Mouse (Mus musculus) induced T-regulatory cell, adult 2 months (primary cell): ENCODE measurements around the gene Sppl2a.
"Not testable (repeated sequence)": the region's sequence is repeated elsewhere in the genome, so short reads cannot be mapped to it uniquely, and the experiment has no call there.

Source experiments
- DNase-seq: peaks from one replicate; pipeline ENCODE4 v3.0.0-alpha.2; 2012; ENCODE audit warnings: low read depth

Gene Sppl2a

DNA sequence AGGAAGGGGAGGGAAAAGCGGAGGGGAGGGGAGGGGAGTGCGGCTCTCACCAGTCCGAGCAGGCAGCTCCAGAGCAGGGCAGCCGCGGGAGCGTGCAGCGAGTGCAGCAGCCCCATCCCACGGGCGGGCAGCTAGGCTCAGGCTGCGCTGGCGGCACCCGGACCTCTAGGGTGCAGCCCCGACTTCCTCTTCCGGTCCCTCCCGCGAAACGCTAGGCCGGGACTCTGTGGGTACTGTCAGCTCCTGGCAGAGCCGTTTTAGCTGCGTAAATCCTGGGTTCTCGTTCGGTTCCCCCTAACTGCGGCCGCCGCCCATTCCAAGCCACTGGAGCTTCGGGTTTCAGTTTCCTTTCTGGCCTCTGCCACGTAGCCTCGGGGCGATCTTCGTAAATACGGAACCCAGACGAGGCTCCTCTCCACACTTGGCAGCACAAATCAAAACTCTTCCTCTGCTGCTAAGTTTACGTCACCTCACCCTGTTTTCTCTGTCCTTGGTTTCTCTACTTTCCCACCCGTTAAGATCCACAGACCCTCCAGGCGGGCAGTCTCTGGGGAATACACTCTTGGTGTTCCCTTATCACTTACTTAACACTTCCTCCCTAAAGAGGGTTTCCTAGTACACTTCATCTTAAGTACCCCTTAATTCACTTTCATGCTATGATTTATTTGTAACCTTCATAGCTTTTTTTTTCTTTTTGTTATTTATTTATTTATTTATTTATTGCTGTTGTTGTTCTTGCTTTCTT, at the start of gene Sppl2a:
TSS of gene Sppl2a (minus strand) at position 339 of the 745 bp plus-strand sequence.
- DNase-seq: peak; percentile 91

DNA sequence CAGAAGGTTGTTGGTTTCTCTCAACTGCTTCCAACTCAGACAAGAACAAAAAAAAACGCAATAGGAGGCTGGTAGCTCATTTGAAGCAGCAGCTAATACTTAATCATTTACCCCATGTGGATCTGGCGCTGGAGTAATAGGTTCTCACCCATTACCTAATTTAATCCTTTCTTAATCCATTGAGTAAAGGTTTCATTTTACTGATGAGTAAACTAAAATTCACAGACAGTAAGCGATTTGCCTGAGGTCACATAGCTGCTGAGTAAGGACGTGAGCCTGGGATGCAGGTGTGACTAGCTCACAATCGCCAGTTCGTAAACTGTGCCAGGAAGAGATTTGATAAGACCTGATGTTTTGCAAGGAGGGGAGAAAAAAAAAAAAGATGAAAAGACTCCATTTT, 44.4 kb upstream of the Sppl2a start:
- no peak for DNase-seq

DNA sequence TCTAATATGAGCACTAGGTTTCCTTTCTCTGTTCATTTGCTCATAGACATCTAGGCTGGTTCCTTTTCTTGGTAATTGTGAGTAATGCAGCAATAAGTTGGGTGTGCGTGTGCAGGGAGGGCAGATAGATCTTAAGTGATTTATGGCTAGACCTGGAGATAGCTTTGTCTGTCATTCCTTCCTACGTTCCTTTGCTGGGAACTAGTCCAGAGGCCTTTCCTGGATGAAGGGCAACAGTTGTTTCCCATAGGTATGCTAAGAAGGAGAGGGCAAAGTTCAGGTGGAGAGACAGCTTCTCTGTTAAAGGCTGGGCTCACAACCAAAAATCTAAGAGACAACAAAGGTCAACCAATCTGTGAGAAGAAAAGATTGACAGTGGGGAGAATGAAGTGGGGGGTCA, 28.7 kb upstream of the Sppl2a start:
- DNase-seq: no peak

DNA sequence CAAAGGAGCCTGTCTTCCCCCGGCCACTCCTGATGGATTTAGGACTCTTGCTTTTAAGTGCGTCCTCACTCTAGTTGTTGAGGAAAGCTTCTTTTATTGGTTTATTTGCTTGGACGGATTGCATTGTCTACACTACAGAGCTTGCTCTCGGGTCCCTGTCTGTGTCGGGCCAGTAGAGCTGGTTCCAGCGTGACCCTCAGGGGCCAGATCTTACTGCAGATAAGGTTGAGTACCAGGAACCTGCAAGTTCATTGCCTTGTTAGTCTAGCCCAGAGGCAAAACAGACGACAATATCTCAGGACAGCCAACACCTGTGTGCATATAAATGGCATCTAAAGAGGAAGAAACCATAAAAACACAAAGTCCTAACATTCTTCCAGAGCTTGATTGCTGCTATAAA, 22.6 kb upstream of the Sppl2a start:
- DNase-seq: no peak

DNA sequence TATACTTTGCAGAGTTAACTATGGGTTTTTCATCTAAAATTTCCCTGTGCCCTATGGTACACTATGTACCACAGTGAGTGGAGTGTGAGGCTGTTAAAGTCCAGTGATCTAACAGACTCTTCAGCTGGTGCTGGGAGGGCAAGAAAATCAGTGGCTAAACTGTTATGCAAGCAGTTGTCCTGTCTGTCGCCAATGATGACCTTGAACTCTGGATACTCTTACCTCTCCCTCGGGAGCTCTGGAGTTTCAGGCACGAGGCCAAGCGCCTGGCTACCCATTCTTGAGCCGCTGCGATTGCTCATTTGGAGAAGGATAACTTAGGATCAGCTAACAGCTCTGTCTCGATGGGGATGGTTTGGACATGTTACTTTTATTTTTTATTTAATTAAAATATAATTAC, 18.1 kb upstream of the Sppl2a start:
- DNase-seq: no peak

DNA sequence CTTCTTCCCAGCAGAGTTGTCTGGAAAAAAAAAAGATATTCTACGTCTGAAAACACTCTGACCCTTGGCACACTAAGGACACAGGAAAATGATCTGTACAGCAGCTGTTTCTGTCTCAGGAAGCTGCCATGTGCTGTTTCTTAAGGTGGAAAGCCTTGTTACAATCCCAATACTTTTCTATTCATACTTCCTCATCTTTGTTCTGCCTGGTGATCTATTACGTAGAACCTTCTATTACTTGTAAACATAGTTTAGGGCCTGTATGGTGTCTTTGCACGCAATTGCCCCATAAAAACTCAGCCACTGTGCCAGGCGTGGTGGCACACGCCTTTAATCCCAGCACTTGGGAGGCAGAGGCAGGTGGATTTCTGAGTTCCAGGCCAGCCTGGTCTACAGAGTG, 17.4 kb upstream of the Sppl2a start:
- no peak for DNase-seq

DNA sequence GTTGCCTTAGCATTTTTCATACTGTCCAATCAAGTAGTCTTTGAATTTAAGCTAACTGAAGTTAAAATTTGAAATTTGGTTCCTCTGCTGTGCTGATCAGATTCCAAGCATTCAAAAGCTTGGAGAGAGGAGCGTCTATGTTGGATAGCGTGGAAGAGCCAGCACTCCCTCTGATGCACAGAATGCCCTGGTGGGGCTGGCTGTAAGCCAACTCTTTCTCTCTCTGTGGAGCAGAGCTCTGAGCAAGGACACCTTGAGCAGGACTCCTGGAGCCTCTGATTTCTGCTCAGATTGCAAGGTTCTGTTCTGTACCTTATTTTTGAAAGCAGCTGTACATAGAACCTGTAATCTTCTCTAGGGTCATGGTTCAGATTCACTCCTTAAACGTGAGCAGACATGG, 16.8 kb upstream of the Sppl2a start:
- DNase-seq: no peak

DNA sequence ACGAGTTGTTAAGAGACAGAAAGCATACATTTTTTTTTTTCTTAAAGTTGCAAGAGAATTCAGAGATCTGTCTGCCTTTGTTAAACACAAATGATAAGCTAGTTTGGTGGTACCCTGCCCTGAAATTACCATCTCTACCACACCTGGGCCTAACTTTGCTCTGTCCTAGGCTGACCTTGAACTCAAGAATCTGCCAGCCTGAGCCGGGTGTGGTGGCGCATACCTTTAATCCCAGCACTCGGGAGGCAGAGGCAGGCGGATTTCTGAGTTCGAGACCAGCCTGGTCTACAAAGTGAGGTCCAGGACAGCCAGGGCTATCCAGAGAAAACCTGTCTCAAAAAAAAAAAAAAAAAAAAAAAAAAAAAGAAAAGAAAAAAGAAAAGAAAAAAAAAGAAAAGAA, 16.3 kb upstream of the Sppl2a start:
- DNase-seq: not testable (repeated sequence)

DNA sequence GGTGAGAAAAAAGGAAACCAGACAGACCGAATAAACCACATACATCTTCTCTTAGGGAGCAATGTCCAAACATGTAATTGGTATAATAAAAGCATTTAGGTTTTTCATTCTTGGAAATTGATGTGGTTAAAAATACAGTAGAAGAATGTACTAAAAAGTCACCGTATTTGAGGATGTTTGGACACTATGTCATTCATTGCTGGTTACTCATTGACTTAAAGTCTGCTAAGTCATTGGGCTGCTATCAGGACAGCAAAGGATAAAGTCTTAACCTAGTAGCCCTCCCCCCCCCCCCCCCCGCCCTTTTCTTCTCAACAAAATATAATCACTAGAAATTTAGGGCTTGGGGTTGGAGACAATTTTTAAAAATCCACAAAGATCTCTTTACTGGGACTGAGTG, 15.2 kb upstream of the Sppl2a start:
- no peak for DNase-seq

DNA sequence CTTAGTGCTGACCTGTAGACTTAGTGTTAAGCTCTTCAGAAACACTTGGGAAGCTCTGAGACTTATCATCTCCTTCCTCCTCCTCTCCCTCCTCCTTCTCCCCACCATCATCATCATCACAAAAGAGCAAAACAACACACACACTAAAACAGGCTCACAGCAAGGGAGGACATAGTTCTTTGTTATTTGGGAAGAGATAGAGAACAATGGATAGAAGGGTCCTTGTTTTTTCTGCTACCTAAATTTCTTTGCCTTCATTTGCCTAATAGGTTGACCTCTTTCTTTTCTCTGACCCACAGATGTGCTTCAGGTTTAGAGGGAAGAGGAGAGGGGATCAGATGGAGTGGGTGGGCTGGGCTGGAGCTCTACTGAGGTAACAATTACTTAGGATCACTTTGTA, 14.6 kb upstream of the Sppl2a start:
- DNase-seq: no peak

DNA sequence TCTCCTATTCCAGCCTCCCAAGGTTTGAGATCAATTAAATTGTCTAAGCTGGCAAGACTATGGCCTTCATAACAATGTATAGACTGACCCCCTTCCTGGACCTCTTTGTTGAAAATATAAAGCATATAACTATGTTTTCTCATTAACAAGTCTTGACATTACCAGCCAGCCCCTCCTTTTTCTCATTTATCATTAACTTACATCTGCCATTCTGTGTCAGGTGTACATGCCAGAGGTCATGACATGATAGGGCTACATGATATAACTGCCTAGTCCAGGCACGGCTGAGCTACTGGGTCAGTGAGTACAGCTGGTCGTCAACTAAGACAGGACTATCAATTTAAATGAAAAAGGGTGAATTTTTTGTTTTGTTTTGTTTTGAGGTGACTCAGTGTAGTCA, 10.2 kb upstream of the Sppl2a start:
- DNase-seq: no peak

DNA sequence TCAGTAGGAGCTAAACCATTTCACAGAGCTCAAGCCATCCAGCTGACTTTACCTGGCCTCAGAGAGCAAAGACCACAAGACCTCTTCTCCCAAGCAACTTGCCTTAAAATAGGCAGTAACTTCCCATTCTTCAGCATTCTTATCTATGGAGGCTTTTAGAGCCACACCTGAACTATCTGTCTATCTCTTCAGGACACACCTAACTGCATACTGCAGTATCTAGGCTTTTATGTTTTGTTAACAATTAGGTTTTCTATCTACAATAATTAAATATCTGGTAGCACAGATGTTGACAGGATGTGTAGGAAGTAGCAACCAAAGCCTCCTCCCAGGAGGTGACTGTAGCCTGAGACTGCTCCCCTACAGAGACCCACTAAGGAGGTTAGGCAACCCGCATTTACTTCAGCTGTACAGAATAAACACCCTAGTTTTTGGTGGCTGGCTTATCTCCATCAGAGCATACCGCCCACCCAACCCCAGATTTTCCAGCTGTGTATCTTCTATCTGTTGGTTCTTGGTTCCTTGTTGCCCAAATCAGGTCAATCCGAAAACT, 7.4 kb upstream of the Sppl2a start:
- no peak for DNase-seq

DNA sequence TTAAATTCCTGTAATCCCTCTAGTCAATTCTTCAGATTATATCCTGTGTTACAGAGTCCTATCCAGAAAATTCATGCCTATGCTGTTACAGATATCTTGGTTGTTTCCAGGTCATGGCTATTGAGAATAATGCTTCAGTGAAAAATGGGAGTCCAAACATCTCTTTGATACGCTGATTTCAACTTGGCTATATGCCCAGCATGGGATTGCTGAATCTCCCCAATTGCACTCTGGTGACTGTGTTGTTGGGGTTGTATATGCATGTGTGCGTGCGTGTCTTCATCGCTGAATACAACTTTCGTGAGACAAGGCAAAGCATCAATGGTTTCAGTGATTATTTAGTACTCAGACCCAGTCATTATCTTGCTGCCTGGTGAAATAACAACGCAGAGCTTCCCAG, 5.0 kb upstream of the Sppl2a start:
- no peak for DNase-seq

DNA sequence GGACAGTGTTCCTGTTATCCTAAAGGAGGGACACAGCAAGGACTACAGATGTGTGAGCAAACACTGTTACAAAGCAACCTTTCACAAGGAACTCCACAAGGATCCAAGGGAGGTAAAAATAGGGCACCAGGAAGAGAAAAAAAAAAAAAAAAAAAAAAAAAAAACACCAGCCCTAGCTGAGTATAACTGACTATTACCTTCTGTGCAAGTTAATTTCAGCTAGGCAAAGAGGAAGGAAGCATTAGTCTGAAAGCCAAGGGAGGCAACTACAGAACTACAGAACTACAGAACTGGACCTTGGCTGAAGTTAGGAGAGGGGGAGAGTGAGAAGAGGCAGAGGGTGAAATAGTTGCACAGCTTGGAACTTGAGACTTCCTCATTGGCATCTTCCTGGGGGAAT, 886 bp upstream of the Sppl2a start:
- DNase-seq: peak; percentile 10

DNA sequence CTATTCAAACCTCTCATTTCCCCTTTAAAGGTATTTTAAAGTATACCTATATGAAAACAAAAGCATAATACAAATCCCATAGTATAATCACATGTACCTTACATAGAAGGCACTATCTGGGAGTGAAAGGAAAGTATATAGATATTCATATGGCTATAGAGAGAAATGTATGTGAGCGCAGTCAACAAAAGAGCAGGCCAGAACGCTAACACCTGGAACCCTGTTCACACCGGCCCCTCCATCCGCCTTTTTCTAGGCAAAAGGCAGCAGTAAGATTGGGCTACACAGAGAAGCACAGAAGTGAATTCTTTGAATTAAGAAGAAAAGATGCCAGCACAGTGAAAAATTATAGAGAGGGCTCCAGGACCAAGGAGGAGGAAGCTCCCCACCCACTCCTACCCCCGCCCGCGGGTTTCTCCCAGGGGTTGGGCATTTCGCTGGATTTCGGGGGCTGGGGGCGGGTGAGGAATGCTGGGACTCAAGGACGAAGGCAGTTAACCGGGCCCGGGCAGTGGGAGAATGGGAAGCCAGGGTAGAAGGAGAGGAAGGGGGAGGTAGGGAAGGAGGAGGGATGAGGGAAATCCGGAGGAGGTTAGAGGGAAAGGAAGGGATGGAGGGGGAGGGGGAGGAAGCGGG, 656 bp downstream of the Sppl2a start:
- DNase-seq: no peak

DNA sequence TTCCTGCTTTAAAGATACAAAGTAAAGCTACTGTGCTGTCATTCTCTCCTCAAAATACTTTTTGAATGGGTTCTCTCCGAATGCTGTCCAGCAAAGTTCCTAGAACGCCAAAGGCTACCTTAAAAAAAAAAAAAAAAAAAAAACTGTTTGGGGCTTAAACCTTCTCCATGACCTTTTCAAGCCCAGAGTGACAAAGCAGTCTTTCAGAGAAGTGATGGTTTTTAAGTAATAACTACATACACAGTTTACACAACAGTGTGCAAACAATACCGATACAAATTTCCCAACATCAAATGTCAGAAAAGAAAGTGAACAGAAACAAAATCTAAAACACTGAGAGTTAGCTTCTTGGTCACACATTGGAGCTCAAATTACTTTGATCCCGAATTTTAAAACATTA, 1.3 kb downstream of the Sppl2a start:
- peak; percentile 5 for DNase-seq

DNA sequence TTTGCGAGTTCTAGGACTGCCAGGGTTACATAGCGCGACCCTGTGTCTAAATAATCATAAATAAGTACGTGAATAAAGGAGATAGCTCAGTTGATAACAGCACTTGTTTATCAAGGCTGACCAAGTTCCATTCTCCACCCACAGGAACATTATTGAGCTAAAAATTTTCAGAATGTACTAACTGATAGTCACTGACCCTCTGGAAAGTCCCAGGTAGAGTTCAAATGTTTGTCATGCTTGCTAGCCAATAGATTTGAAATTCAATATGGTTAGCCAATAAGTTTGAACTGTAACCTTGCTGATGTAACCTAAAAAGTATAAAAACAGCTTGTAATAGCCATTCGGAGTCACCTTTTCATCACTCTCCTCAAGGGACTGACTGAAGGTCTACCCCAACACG, 4.4 kb downstream of the Sppl2a start:
- DNase-seq: no peak

DNA sequence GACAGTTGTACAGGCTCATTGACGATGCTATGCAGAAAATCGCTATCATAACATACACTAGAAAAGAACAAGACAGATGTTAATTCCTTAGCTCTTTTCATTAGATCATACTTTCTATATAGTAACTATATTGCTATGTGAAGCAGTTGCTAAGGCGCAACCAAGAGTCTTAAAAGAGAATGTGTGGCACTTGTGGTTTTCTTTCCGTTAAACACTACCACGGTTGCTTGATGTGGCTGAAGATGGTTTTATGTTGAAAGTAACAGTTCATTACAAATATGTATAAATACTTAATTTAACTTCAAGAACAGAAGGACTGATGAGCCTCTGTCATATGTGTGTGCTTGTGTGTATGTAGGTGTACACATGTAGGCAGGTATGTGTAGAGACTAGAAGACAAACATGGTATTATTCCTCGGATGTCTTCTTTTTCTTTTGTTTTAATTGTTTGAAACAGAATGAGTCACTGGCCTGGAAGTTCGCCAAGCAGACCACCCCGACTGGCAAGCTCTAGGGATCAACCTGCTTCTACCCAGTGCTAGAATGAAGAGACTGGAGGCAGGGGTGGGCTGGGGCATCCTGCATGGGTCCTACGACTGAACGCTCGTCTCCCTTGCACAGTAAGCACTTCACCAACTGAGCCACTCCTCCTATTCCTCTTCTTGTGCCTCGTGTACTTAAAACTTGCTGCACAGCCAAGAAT, 12.5 kb downstream of the Sppl2a start:
- peak; percentile 43 for DNase-seq

DNA sequence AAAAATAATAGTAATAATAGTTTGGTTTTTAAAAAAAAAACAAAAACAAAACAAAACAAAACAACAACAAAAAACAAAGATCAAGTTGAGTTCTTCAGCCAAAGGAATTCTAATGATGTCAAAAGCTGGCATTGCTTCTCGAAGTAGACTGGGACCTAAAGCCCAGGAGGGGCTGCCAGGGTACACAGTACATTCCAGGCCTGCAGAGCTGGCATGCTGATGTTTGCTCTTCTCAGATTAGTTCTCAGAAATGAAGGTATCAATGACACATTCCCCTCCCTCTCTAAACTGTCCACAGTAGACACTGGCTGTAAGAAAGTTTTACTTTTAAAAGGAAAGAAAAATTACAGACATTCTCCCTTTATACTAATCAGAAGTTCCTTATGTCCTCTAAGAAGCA, 16.8 kb downstream of the Sppl2a start:
- no peak for DNase-seq

DNA sequence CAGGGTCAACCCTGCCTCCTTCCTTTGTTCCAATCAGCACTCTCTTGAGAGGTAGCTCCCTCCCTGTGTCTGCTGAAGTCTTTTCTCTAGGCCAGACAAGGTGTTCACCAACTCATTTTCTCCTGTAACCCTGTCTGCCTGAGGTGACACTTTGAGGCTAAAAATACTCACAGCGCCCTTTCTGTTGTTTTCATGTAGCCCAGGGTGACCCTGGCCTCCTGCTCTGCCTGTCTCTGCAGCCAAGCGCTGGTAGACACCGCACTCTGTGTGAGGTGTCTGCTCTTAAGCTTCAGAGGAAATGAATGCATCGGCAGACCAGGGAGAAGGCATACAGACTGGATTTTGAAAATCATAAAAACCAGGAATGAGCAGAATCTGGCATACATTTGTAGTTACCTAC, 18.9 kb downstream of the Sppl2a start:
- DNase-seq: no peak

DNA sequence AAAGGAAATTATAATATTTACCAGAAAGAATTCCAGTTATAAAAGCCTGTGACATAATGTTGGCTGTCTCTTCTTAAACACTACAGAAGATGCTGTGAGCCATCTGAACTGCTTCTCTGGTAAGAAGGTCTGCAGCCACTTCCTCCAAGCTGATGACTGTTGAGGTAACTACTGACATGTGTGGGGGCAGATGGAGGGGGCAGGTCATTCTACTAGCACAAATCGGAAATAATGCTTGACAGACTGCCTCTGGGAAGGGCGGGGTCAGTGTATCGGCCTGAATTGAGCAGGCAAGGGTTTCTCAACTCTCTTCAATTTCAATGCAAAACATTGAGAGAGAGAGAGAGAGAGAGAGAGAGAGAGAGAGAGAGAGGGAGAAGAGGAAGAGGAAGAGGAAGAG, 28.9 kb downstream of the Sppl2a start:
- no peak for DNase-seq

DNA sequence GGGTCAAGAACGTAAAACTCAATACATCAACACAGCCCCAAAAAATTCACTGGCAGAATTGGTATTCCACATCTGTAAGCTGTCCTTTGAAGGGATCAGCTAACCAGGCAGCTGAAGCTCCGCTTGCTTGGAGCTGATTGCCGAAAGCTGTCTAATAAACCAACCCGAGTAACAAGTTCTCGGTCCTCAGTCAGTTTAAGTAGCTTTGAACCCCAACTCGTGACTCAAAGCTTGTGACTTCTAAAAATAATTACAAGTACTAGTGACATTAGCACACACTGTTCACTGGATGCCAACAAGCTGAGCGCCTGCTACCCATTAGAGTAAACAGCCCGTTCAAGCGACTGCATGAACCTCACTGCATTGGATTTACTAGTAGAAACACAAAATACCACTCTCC, 35.5 kb downstream of the Sppl2a start:
- DNase-seq: no peak

DNA sequence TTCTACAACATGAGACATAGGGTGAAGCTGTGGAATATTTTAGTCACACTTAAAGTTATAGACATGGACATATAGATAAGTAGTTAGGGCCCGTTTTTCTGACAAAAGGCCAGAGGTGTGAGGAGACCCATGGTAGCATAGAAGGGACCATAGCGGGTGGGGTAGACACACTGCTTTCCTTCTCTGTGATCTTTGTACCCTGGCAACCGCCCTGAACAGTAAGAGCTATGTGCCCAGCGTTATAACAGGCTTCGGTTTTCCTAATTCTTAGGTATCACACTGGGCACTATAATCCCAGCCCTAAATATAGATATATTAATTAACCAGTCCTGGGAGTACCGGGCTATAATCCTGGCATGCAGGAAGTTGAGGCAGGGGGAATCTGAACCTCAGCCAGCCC, 36.1 kb downstream of the Sppl2a start:
- DNase-seq: no peak
